Mouse (Mus musculus): ENCODE measurements around the gene Rnf43. TPM values are rescaled to one million over a fixed set of nuclear protein-coding genes. Genes with fewer than 3 reads are reported as not detected.

Gene Rnf43
- total and polyA plus RNA-seq, 3 experiments = 14.6 to 17.3 TPM; not detected in 1

- TF ChIP-seq KAT2A (conservative IDR thresholded peaks at IDR 0.05; ENCODE audit: low read depth, low read length) = no peak; the same call in 1 of the 2 replicates
- TF ChIP-seq HCFC1 (IDR thresholded peaks at IDR 0.05; ENCODE audit: low read depth, low read length) = no peak; the same call in 1 of the 2 replicates
- TF ChIP-seq TAL1 (IDR thresholded peaks at IDR 0.05; ENCODE audit: low read length) = peak; percentile 40
- TF ChIP-seq BHLHE40 (IDR thresholded peaks at IDR 0.05; ENCODE audit: borderline replicate concordance, low read depth, low read length) = no peak
- peak; percentile 37; the same call in 1 of the 2 replicates for TF ChIP-seq SMC3 (IDR thresholded peaks at IDR 0.05; ENCODE audit: low read depth, low read length)
- no peak for TF ChIP-seq ZNF384 (IDR thresholded peaks at IDR 0.05; ENCODE audit: low read depth, low read length)
- no peak; a peak in 2 of 4 replicates for TF ChIP-seq EP300 (IDR thresholded peaks at IDR 0.05; ENCODE audit: low read depth in 1 of 2, low read length in 2 of 2)
- peak; percentile 72 for TF ChIP-seq NELFE (IDR thresholded peaks at IDR 0.05; ENCODE audit: low read depth, low read length)
- peak; percentile 76 for TF ChIP-seq TCF12 (IDR thresholded peaks at IDR 0.05; ENCODE audit: low read depth, low read length)
- no peak for TF ChIP-seq UBTF (IDR thresholded peaks at IDR 0.05; ENCODE audit: borderline replicate concordance, insufficient read depth, low read depth, low read length)
- no peak; the same call in none of the 2 replicates for TF ChIP-seq RAD21 (IDR thresholded peaks at IDR 0.05; ENCODE audit: low read depth, low read length)
- no peak for TF ChIP-seq MEF2A (IDR thresholded peaks at IDR 0.05; ENCODE audit: extremely low read depth, insufficient replicate concordance, low read depth, low read length, poor library complexity, severe bottlenecking)
Measured at GRCm38 (mm10) chr11:87736647-87737134, 74.2 kb downstream of the Rnf43 start (continued).

- Histone ChIP-seq H3K4me3 (ENCODE audit: control insufficient read depth in 1 of 2, insufficient read depth in 1 of 2, low read depth in 2 of 2, low read length in 2 of 2) (peak within 1 kb of the TSS; percentile 90 to 94), H3K36me3 (ENCODE audit: control insufficient read depth in 1 of 2, insufficient read depth in 2 of 2, low read length in 2 of 2) (peaks cover 10 to 25% of the 10 kb centered on the region in 2 experiments), H3K9me3 (replicated peaks; ENCODE audit: insufficient read depth, low read length) (no peaks in the 10 kb centered on the region), H3K9ac (ENCODE audit: control insufficient read depth, low read depth, low read length, poor library complexity, severe bottlenecking) (peak within 1 kb of the TSS; percentile 92), H3K27me3 (ENCODE audit: control insufficient read depth in 1 of 2, insufficient read depth in 2 of 2, low read length in 2 of 2) (no peaks in the 10 kb centered on the region), H3K27ac (ENCODE audit: control insufficient read depth, low read depth, low read length) (peak within 1 kb of the TSS; percentile 99), H3K4me1 (ENCODE audit: control insufficient read depth in 1 of 2, insufficient read depth in 2 of 2, low read length in 2 of 2) (peaks cover 5 to 35% of the 10 kb centered on the region in 2 experiments), H3K79me2 (ENCODE audit: control insufficient read depth, insufficient read depth, low read length, poor library complexity) (peaks cover 19% of the 10 kb centered on the region)
- DNase-seq (ENCODE audit: low read depth, low spot score) = peak; percentile 99
- TF ChIP-seq NRF1 (IDR thresholded peaks at IDR 0.05; ENCODE audit: insufficient read depth, low read depth, low read length, poor library complexity, severe bottlenecking) = peak; percentile 92
- peak in 1 of 2 experiments; percentile 60; a peak in 2 of 4 replicates for TF ChIP-seq EP300 (IDR thresholded peaks at IDR 0.05; ENCODE audit: low read depth in 1 of 2, low read length in 2 of 2)
- peak; percentile 45; the same call in 1 of the 2 replicates for TF ChIP-seq GABPA (IDR thresholded peaks at IDR 0.05; ENCODE audit: low read depth, low read length)
- no peak for TF ChIP-seq CTCF (IDR thresholded peaks at IDR 0.05 in 2 of 3, conservative IDR thresholded peaks at IDR 0.05 in 1 of 3; ENCODE audit: control insufficient read depth in 1 of 3, insufficient read depth in 1 of 3, low read depth in 2 of 3, low read length in 3 of 3, poor library complexity in 1 of 3, severe bottlenecking in 1 of 3)
- peak; percentile 94 for TF ChIP-seq SIN3A (IDR thresholded peaks at IDR 0.05; ENCODE audit: low read length)
- TF ChIP-seq TAL1 (IDR thresholded peaks at IDR 0.05; ENCODE audit: low read length) = no peak
- TF ChIP-seq HCFC1 (IDR thresholded peaks at IDR 0.05; ENCODE audit: low read depth, low read length) = peak; percentile 99
- peak; percentile 95 for TF ChIP-seq KAT2A (conservative IDR thresholded peaks at IDR 0.05; ENCODE audit: low read depth, low read length)
- no peak; the same call in 1 of the 2 replicates for TF ChIP-seq POLR2AphosphoS2 (IDR thresholded peaks at IDR 0.05; ENCODE audit: low read length)
- peak; percentile 29; the same call in 1 of the 2 replicates for TF ChIP-seq SMC3 (IDR thresholded peaks at IDR 0.05; ENCODE audit: low read depth, low read length)
- TF ChIP-seq POLR2AphosphoS5 (IDR thresholded peaks at IDR 0.05; ENCODE audit: borderline replicate concordance, low read depth, low read length) = no peak
- peak; percentile 88 for TF ChIP-seq ETS1 (IDR thresholded peaks at IDR 0.05; ENCODE audit: low read depth, low read length)
- TF ChIP-seq MEF2A (IDR thresholded peaks at IDR 0.05; ENCODE audit: extremely low read depth, insufficient replicate concordance, low read depth, low read length, poor library complexity, severe bottlenecking) = no peak; the same call in 1 of the 2 replicates
- TF ChIP-seq RAD21 (IDR thresholded peaks at IDR 0.05; ENCODE audit: low read depth, low read length) = no peak
- peak; percentile 97 for TF ChIP-seq CHD1 (IDR thresholded peaks at IDR 0.05; ENCODE audit: low read depth, low read length)
- 0 out of 2 replicates have a peak, but pooled peaks have one; percentile 68 for TF ChIP-seq MYC (IDR thresholded peaks at IDR 0.05; ENCODE audit: low read depth, low read length)
- TF ChIP-seq ZNF384 (IDR thresholded peaks at IDR 0.05; ENCODE audit: low read depth, low read length) = peak; percentile 34; the same call in 1 of the 2 replicates
- TF ChIP-seq USF2 (IDR thresholded peaks at IDR 0.05; ENCODE audit: borderline replicate concordance in 1 of 2, insufficient read depth in 1 of 2, low read depth in 1 of 2, low read length in 2 of 2) = no peak
- TF ChIP-seq USF1 (IDR thresholded peaks at IDR 0.05; ENCODE audit: low read depth, low read length) = peak; percentile 92
- peak; percentile 90 for TF ChIP-seq MXI1 (IDR thresholded peaks at IDR 0.05; ENCODE audit: low read depth, low read length)
- TF ChIP-seq TBP (IDR thresholded peaks at IDR 0.05; ENCODE audit: low read depth, low read length) = peak; percentile 71; the same call in 1 of the 2 replicates
- peak; percentile 96 for TF ChIP-seq MAZ (IDR thresholded peaks at IDR 0.05; ENCODE audit: low read depth, low read length)
- TF ChIP-seq ZC3H11A (IDR thresholded peaks at IDR 0.05; ENCODE audit: low read depth, low read length) = no peak
- TF ChIP-seq MAX (IDR thresholded peaks at IDR 0.05; ENCODE audit: low read length) = peak; percentile 85
- TF ChIP-seq POLR2A (IDR thresholded peaks at IDR 0.05; ENCODE audit: control insufficient read depth in 1 of 2, insufficient read depth in 1 of 2, low read depth in 1 of 2, low read length in 2 of 2, poor library complexity in 1 of 2) = peak; percentile 55 to 76; a peak in 3 of 4 replicates
- TF ChIP-seq ZKSCAN1 (IDR thresholded peaks at IDR 0.05; ENCODE audit: low read depth, low read length) = 0 out of 2 replicates have a peak, but pooled peaks have one; percentile 25
- TF ChIP-seq UBTF (IDR thresholded peaks at IDR 0.05; ENCODE audit: borderline replicate concordance, insufficient read depth, low read depth, low read length) = no peak
Measured at GRCm38 (mm10) chr11:87737175-87737740, 74.7 kb downstream of the Rnf43 start, which contains the start of gene Supt4a. Gene Supt4a, plus strand, starts transcription at chr11:87737552.
